Mouse (Mus musculus) thymus, adult 2 months (tissue): ENCODE results near the gene Gm10377. TPM values are rescaled to one million over a fixed set of nuclear protein-coding genes. Genes with fewer than 3 reads are reported as not detected.
"Not testable (repeated sequence)": the region's sequence is repeated elsewhere in the genome, so short reads cannot be mapped to it uniquely, and the experiment has no call there.

Experiments
- DNase-seq: peaks from one replicate; pipeline ENCODE4 v3.0.0; 2021
- H3K27ac ChIP-seq: fragments of 200-500 bp; 2 replicates; pipeline ENCODE4 v1.5.1; 2012; ENCODE audit warnings: low read length, control low read depth; ENCODE audit not compliant: control insufficient read depth, insufficient read depth
- H3K27me3 ChIP-seq: fragments of 200-500 bp; 2 replicates; pipeline ENCODE4 v1.6.1; 2012; ENCODE audit warnings: mild to moderate bottlenecking, low read length, moderate library complexity, mixed read lengths; ENCODE audit not compliant: control insufficient read depth, insufficient read depth
- H3K36me3 ChIP-seq: fragments of 200-500 bp; 2 replicates; pipeline ENCODE4 v1.6.1; 2012; ENCODE audit warnings: mild to moderate bottlenecking, low read length, moderate library complexity; ENCODE audit not compliant: control insufficient read depth, insufficient read depth
- H3K4me1 ChIP-seq: fragments of 200-500 bp; replicated peaks from 2 replicates; pipeline ENCODE4 v1.6.1; 2012; ENCODE audit warnings: low read length; ENCODE audit not compliant: control insufficient read depth, insufficient read depth
- H3K4me3 ChIP-seq: fragments of 200-500 bp; 2 replicates; pipeline ENCODE4 v1.5.1; 2012; ENCODE audit warnings: mild to moderate bottlenecking, low read length, control low read depth, moderate library complexity; ENCODE audit not compliant: control insufficient read depth, insufficient read depth
- WGBS: fragments of 180-500 bp; shearing (Covaris S2); methylation state at CpG from one replicate; pipeline ENCODE4 v1.1.7; 2018; 5-methylcytosine and 5-hydroxymethylcytosine counted together
- polyA plus RNA-seq: library from polyadenylated mRNA; depleted of rRNA; stranded (reverse); fragments of >200 nt; gene quantifications from 2 replicates; pipeline ENCODE4 v1.2.3, GENCODE M21; 2012; rRNA removed

The Gm10377 gene
- polyA plus RNA-seq, result not detected in 2 replicates

GRCm38 (mm10) chr14:42797887-42798286, at the start of gene Gm10377:
Gene Gm10377 (minus strand): TSS chr14:42797987.
- H3K27me3 ChIP-seq, H3K27ac ChIP-seq, H3K4me3 ChIP-seq, H3K36me3 ChIP-seq, DNase-seq, H3K4me1 ChIP-seq: not testable (repeated sequence)

DNA sequence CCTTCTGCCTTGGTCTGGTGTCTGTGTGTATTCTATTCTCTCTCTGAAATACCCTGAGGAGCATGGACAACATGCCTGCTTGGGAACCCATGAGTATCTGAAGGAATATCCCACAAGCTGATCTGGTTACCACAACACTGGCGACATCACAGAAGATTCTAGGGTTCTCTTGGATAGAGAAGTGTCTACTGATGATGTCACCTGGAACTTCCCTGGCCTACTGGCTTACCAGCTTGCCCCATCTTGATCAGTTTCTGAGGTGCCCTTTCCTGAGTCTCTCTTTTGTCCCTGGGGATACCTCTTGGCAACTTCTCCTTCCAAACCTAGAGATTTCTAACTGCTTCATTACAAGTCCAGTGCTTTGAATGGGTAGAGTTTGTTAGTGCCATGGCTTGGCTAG, 29.1 kb downstream of the Gm10377 start, which contains the start of gene Gm3015:
Gene Gm3015, minus strand, starts transcription at position 101 of the 400 bp plus-strand sequence.
- H3K4me1 ChIP-seq, DNase-seq, H3K27me3 ChIP-seq, H3K27ac ChIP-seq, H3K36me3 ChIP-seq, H3K4me3 ChIP-seq: not testable (repeated sequence)
- WGBS, result 100% methylated on average over 1 of the region's 1 CpGs

Other genes starting within 250 kb of the Gm10377 start
- gene Gm17124, start 198.1 kb downstream of the Gm10377 start, polyA plus RNA-seq, result not detected in 2 replicates
- gene Gm3633, start 156.1 kb downstream of the Gm10377 start, polyA plus RNA-seq, result not detected in 2 replicates
- not detected in 2 replicates for gene Gm10378, start 142.0 kb downstream of the Gm10377 start, polyA plus RNA-seq
- not detected in 2 replicates for gene Gm3015, start 29.2 kb downstream of the Gm10377 start, polyA plus RNA-seq
- not detected in 2 replicates for gene Gm21977, start 55.5 kb upstream of the Gm10377 start, polyA plus RNA-seq
- gene Gm8082, start 195.6 kb upstream of the Gm10377 start, polyA plus RNA-seq, result not detected in 2 replicates
- not detected in 2 replicates for gene Gm10376, start 217.6 kb upstream of the Gm10377 start, polyA plus RNA-seq